Mouse (Mus musculus): ENCODE results near the gene Ppfibp1. TPM values are rescaled to one million over a fixed set of nuclear protein-coding genes. Genes with fewer than 3 reads are reported as not detected.

Ppfibp1 gene
- polyA plus RNA-seq, 1 experiment from 2014 or later, result 22.5 TPM

DNA sequence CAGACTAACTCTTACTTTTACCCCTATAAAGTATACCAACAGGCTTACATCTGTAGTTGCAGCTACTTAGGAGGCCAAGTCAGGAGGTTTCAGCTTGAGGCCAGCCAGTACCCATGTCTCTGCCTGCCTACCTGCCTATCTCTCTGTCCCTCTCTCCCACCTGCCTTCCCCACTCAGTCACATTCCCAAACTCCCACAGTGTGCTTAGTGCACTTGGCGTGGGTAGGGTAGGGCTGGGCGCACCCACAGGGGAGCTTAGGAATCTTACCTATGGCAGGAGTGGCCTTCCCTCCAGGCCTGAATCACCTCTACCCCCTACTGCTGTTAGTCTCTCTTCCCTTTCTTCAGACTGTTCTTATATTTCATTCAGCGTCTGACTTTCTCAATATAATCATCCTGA, 82.5 kb downstream of the Ppfibp1 start:
- ATAC-seq (ENCODE audit: low FRiP score, low read depth), result no peak
- WGBS, result 75% methylated on average over 3 of the region's 3 CpGs
- Histone ChIP-seq H3K9ac (no peak overlapping the region), H3K27me3 (replicated peaks) (no peaks in the 10 kb centered on the region), H3K4me2 (replicated peaks) (no peak overlapping the region), H3K36me3 (no peaks in the 10 kb centered on the region), H3K9me3 (no peaks in the 10 kb centered on the region), H3K27ac (no peak overlapping the region), H3K4me1 (no peaks in the 10 kb centered on the region), H3K4me3 (no peak overlapping the region)

DNA sequence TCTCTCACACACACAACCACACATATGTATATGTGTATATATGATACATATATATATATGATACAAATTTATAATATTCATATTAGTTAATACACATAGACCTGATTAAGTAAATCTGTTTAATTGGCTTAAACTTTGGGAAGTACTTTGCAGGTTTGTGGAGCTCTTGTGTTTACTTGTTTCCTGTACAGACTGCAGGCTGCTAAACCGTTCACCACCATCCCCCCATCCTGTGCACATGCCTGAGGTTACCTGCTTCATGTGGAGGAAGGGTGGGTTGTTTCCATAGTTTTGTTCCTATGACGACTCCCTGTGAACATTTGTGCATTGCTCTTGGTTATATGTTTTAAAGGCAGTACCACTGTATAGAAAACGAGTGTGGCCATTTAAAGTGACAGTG, 83.1 kb downstream of the Ppfibp1 start:
- 76% methylated on average over 3 of the region's 3 CpGs for WGBS
- H3K4me2 ChIP-seq (replicated peaks), result no peak overlapping the region
- H3K9me3 ChIP-seq, result no peaks in the 10 kb centered on the region
- H3K4me3 ChIP-seq, result no peak overlapping the region
- no peak overlapping the region for H3K9ac ChIP-seq
- no peaks in the 10 kb centered on the region for H3K27me3 ChIP-seq (replicated peaks)
- H3K27ac ChIP-seq, result no peak overlapping the region
- no peak for ATAC-seq (ENCODE audit: low FRiP score, low read depth)
- H3K4me1 ChIP-seq, result no peaks in the 10 kb centered on the region
- no peaks in the 10 kb centered on the region for H3K36me3 ChIP-seq

DNA sequence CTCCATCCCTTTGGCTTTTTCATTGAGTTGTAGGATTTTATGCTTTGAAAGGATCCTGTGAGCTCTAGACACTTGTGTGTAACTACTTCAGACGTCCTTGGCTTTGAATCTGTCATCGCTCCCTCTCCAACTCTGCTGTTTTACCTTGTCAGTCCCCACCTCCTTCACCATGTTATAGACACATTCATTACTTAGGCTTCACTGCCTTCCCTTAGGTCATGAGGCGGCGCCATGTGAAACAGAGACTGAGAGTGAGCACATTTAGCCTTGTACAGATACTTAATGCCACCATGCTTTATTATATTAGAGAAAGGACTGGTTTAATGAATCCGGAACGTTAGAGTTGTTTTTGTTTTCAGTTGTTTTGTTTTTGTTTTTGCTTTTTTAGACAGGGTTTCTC, 83.7 kb downstream of the Ppfibp1 start:
- Histone ChIP-seq H3K4me3 (no peak overlapping the region), H3K4me2 (replicated peaks) (no peak overlapping the region), H3K27ac (no peak overlapping the region), H3K36me3 (no peaks in the 10 kb centered on the region), H3K27me3 (replicated peaks) (no peaks in the 10 kb centered on the region), H3K9ac (no peak overlapping the region), H3K9me3 (no peaks in the 10 kb centered on the region), H3K4me1 (no peaks in the 10 kb centered on the region)
- WGBS, result 75% methylated on average over 6 of the region's 6 CpGs
- no peak for ATAC-seq (ENCODE audit: low FRiP score, low read depth)

DNA sequence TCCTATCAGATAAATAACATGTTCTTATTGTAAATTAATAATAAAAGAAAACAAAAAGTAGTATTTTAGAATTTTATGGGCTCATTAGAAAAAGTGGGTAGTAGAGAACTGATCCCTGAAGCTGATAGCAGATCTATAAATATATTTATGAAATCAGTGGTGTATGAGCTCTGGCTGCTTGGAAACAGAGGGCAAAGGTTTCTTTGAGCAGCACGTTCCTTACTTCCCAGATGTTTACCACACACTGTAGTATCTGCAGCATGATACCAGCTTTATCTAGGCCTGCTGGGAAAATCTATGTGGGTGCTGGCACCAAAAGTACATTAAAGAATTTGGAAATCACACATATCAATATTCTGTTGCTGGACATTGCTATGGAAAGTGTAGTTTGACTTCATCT, 84.5 kb downstream of the Ppfibp1 start:
- H3K4me1 ChIP-seq, result no peaks in the 10 kb centered on the region
- no peaks in the 10 kb centered on the region for H3K27me3 ChIP-seq (replicated peaks)
- ATAC-seq (ENCODE audit: low FRiP score, low read depth), result no peak
- WGBS, result 68% methylated on average over 1 of the region's 1 CpGs
- H3K36me3 ChIP-seq, result no peaks in the 10 kb centered on the region
- H3K4me3 ChIP-seq, result no peak overlapping the region
- no peak overlapping the region for H3K9ac ChIP-seq
- H3K4me2 ChIP-seq (replicated peaks), result no peak overlapping the region
- H3K27ac ChIP-seq, result no peak overlapping the region
- no peaks in the 10 kb centered on the region for H3K9me3 ChIP-seq

DNA sequence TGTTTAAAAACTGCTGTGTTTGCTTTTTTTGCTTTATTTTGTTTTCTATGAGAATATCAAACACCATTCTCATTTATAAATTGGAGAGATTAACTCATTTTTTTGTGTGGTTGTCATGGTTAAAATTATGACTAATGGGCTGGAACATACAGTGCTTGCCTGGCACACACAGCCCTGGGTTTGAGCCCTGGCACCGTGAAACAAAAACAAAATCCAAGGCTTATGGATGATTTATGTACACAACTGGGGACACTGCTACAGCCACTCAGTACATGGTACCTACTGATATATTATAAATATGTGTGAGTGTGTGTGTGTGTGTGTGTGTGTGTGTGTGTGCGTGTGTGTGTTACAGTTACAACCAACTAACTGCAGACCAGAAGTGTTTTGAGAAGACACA, 85.1 kb downstream of the Ppfibp1 start:
- H3K27ac ChIP-seq, result no peak overlapping the region
- no peak overlapping the region for H3K4me3 ChIP-seq
- H3K9me3 ChIP-seq, result no peaks in the 10 kb centered on the region
- H3K9ac ChIP-seq, result no peak overlapping the region
- 73% methylated on average over 2 of the region's 2 CpGs for WGBS
- ATAC-seq (ENCODE audit: low FRiP score, low read depth), result no peak
- no peaks in the 10 kb centered on the region for H3K27me3 ChIP-seq (replicated peaks)
- no peak overlapping the region for H3K4me2 ChIP-seq (replicated peaks)
- no peaks in the 10 kb centered on the region for H3K36me3 ChIP-seq
- no peaks in the 10 kb centered on the region for H3K4me1 ChIP-seq

DNA sequence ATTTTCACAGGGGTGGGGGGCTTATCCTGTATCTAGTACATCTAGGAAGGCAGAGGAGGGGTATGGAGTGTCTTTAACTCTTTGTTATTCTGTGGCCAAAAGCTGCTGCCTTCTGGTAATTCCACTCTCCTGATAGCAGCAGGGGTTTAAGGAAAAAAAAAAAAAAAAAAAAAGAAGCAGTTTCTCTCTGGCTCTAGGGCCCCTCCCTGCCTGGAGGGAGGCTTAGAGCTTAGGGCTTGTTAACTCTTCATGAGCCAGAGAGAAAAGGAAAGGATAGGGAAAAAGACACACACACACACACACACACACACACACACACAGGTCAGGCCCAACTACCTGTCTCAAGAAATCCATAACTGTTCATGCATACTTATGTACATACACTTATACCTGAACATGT, 85.5 kb downstream of the Ppfibp1 start:
- Histone ChIP-seq H3K4me1 (no peaks in the 10 kb centered on the region), H3K9me3 (no peaks in the 10 kb centered on the region), H3K4me2 (replicated peaks) (no peak overlapping the region), H3K9ac (no peak overlapping the region), H3K27ac (no peak overlapping the region), H3K36me3 (no peaks in the 10 kb centered on the region), H3K4me3 (no peak overlapping the region), H3K27me3 (replicated peaks) (no peaks in the 10 kb centered on the region)
- ATAC-seq (ENCODE audit: low FRiP score, low read depth), result no peak

DNA sequence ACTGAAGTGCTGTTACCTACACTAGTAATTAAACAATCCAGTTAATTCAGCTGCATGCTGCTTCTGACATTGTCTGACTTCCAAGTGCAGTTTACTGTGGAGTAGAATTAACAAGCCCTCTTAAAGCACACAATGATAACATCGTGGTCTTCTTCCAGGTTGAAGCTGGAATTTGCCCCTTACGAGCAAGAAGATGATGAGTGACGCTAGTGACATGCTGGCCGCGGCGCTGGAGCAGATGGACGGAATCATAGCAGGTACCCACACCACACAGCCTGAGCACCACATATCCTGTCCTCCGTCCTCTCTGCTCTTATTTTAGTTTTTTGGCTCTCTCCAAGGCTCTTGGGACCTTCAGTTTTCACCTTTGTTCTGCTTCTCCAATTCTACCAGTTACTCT, 88.2 kb downstream of the Ppfibp1 start:
- Histone ChIP-seq H3K27me3 (replicated peaks) (no peaks in the 10 kb centered on the region), H3K4me2 (replicated peaks) (no peak overlapping the region), H3K36me3 (no peaks in the 10 kb centered on the region), H3K4me3 (no peak overlapping the region), H3K4me1 (0 out of 2 replicates have a peak, but pooled peaks cover 1% of the 10 kb centered on the region), H3K27ac (no peak overlapping the region), H3K9me3 (no peaks in the 10 kb centered on the region), H3K9ac (no peak overlapping the region)
- WGBS, result 82% methylated on average over 8 of the region's 8 CpGs
- no peak for ATAC-seq (ENCODE audit: low FRiP score, low read depth)

DNA sequence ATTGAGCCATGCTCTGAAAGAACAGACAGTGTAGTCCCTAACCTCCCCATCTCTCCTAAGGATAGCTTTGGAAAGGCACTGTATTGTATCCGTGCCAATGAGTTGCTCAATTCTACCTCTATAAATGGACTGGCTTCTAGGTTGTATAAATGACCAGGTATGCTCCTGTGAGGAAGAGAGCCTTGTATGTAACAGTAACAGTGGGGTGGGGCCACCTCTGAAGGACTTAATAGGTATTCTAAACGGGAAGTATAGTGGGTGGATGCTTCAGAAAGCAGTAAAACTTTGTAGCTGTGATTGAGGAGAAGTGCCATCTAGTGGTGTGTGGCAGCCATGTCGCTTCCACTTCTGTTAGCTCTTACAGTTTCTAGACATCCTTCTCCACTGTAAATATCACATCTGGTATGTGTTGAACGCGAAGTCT, 90.4 kb downstream of the Ppfibp1 start:
- no peak overlapping the region for H3K9ac ChIP-seq
- ATAC-seq (ENCODE audit: low FRiP score, low read depth), result no peak
- no peaks in the 10 kb centered on the region for H3K36me3 ChIP-seq
- 55% methylated on average over 5 of the region's 5 CpGs for WGBS
- H3K9me3 ChIP-seq, result no peaks in the 10 kb centered on the region
- no peaks in the 10 kb centered on the region for H3K27me3 ChIP-seq (replicated peaks)
- no peak overlapping the region for H3K4me3 ChIP-seq
- H3K4me2 ChIP-seq (replicated peaks), result no peak overlapping the region
- no peak overlapping the region for H3K27ac ChIP-seq
- H3K4me1 ChIP-seq, result 0 out of 2 replicates have a peak, but pooled peaks cover 2% of the 10 kb centered on the region

DNA sequence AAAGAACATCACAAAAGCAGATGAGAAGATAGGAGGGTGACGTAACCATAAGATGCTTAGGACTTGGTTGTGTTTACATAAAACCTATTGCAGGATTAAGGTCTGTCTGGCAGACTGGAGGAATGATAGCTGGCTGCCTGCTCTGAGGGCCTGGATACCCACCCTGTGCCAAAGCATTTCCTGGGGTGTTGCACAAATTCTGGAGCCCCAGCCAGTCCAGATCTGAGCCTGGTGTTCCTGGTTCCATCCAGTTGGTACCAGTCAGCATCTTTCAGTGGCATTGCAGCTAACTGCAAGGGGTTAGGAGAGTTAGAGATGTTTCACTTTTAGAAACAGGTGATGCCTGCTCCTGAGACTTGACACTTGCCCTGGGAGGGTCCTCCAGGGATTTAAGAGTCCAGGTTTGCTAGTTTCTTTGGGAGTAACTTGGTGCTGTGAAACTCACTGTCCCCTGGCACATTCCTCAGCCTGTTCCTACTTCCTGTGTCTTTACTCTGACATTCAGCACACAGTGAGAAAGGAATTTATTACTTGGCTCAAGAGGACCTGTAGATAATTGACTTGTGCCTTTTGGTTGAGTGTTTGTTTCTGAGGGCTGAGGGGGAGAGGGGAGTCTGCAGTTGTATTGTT, 90.9 kb downstream of the Ppfibp1 start:
- no peak for ATAC-seq (ENCODE audit: low FRiP score, low read depth)
- H3K4me2 ChIP-seq (replicated peaks), result no peak overlapping the region
- no peak overlapping the region for H3K9ac ChIP-seq
- H3K9me3 ChIP-seq, result no peaks in the 10 kb centered on the region
- WGBS, result 79% methylated on average over 1 of the region's 1 CpGs
- no peak overlapping the region for H3K27ac ChIP-seq
- 0 out of 2 replicates have a peak, but pooled peaks cover 2% of the 10 kb centered on the region for H3K4me1 ChIP-seq
- no peaks in the 10 kb centered on the region for H3K36me3 ChIP-seq
- no peak overlapping the region for H3K4me3 ChIP-seq
- H3K27me3 ChIP-seq (replicated peaks), result no peaks in the 10 kb centered on the region

DNA sequence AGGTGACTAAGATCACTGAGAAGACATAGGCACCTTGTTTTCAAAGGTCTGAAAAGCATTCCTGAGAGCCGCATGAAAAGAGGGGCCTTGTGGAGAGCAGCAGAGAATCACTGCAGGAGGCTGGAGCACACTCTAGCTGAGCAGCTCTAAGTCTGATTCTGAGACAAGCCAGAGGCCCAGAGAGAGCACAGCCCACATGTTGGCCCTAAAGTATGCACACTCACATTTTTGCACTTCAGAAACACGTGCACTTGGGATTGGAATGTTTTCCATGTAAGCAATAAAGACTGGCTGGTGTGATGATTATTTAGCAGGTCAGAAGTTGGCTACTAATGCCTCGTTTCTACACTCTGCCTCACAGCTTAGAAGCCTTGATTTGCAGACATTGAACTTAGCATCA, 91.7 kb downstream of the Ppfibp1 start:
- Histone ChIP-seq H3K4me1 (0 out of 2 replicates have a peak, but pooled peaks cover 2% of the 10 kb centered on the region), H3K27ac (no peak overlapping the region), H3K9ac (no peak overlapping the region), H3K27me3 (replicated peaks) (no peaks in the 10 kb centered on the region), H3K4me3 (no peak overlapping the region), H3K9me3 (no peaks in the 10 kb centered on the region), H3K4me2 (replicated peaks) (no peak overlapping the region), H3K36me3 (no peaks in the 10 kb centered on the region)
- ATAC-seq (ENCODE audit: low FRiP score, low read depth), result no peak
- WGBS, result 32% methylated on average over 3 of the region's 3 CpGs

DNA sequence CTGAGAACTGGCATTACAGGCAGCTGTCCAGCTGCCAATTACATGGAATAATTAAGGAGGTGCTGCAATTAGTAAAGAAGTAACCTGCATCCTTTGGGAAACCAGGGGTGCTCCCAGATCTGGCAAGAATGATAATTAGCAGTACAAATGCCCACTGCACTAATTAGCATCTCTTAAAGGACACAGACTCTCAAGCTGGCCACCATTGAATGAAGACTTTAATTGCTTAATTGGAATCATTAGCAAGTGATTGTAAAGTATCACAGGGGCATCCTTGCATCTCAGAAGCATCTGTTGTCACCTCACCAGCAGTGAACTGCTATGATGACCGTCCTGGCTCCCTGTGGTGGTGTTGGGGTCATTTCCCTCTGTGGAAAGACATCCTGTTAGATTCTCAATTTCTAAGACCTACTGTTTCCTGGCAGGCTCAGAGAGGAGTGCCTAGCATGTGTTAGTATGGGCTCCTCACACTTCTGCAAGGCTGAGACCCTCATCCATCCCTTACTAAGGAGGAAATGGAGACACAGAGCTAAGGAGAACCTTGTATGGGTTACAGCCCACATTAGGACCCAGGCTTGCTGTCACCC, 93.1 kb downstream of the Ppfibp1 start:
- WGBS, result 8% methylated on average over 1 of the region's 1 CpGs
- H3K4me2 ChIP-seq (replicated peaks), result no peak overlapping the region
- 0 out of 2 replicates have a peak, but pooled peaks cover 2% of the 10 kb centered on the region for H3K4me1 ChIP-seq
- no peak overlapping the region for H3K4me3 ChIP-seq
- no peaks in the 10 kb centered on the region for H3K9me3 ChIP-seq
- ATAC-seq (ENCODE audit: low FRiP score, low read depth), result no peak
- H3K36me3 ChIP-seq, result no peaks in the 10 kb centered on the region
- H3K9ac ChIP-seq, result no peak overlapping the region
- no peak overlapping the region for H3K27ac ChIP-seq
- H3K27me3 ChIP-seq (replicated peaks), result no peaks in the 10 kb centered on the region

DNA sequence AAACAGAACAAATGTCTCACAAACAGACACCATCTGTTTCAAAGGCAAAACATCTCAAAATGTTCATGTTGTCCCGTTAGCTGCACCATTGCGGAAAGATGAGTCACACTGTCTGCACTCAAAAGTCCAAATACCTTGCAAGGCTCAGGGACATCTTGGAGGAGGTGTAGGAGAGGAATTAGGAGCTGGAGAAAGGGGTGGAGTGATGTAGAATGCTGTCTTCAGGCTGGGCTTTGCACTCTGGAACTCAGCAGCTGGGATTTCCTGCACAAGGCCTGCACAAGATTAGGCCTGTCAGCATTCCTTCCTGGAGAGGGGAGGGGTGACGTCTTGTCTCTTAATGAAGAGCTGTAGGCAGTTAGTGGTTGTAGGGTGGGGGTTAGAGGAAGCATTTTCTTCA, 96.3 kb downstream of the Ppfibp1 start:
- H3K27ac ChIP-seq, result no peak overlapping the region
- no peaks in the 10 kb centered on the region for H3K27me3 ChIP-seq (replicated peaks)
- 0 out of 2 replicates have a peak, but pooled peaks cover 2% of the 10 kb centered on the region for H3K4me1 ChIP-seq
- no peaks in the 10 kb centered on the region for H3K36me3 ChIP-seq
- H3K9ac ChIP-seq, result no peak overlapping the region
- no peak overlapping the region for H3K4me2 ChIP-seq (replicated peaks)
- ATAC-seq (ENCODE audit: low FRiP score, low read depth), result no peak
- no peak overlapping the region for H3K4me3 ChIP-seq
- 76% methylated on average over 3 of the region's 3 CpGs for WGBS
- no peaks in the 10 kb centered on the region for H3K9me3 ChIP-seq

DNA sequence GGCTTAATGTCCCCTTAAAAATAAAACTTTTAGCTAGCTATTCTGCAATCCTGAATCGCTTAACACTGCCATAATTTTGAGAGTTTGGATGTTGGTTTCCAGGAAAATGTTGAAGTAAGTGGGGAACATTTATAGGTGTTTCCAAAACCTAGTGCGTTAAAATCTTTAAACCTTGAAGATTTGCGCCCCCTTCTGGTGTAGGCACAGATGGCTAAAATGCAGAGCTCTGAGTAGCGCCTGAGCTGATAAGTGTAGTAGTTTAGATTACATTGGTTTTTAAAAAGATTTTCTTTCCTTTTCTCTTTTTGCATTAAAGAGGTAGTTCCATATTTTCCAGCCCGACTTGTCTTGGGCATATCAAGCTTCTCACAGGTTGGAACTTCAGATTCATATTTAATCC, 105.9 kb downstream of the Ppfibp1 start:
- WGBS, result 40% methylated on average over 5 of the region's 5 CpGs
- ATAC-seq (ENCODE audit: low FRiP score, low read depth), result no peak
- no peak overlapping the region for H3K27ac ChIP-seq
- no peaks in the 10 kb centered on the region for H3K27me3 ChIP-seq (replicated peaks)
- H3K4me2 ChIP-seq (replicated peaks), result no peak overlapping the region
- H3K9ac ChIP-seq, result no peak overlapping the region
- no peak overlapping the region for H3K4me3 ChIP-seq
- H3K9me3 ChIP-seq, result no peaks in the 10 kb centered on the region
- H3K4me1 ChIP-seq, result no peaks in the 10 kb centered on the region
- no peaks in the 10 kb centered on the region for H3K36me3 ChIP-seq

Data from neural tube, embryonic 12.5 days (tissue).